Mouse (Mus musculus) lung, postnatal 0 days (tissue): ENCODE data around the gene Mrc2. TPM values are rescaled to one million over a fixed set of nuclear protein-coding genes. Genes with fewer than 3 reads are reported as not detected.

Source experiments
- ATAC-seq: fragments of 200-750 bp; cut with Nextera tagmentation; 2 replicates; pipeline ENCODE4 v1.8.0; 2017; ENCODE audit warnings: moderate library complexity
- DNase-seq: peaks from one replicate; pipeline ENCODE4 v3.0.0-alpha.2; 2016; ENCODE audit warnings: low spot score
- H3K27ac ChIP-seq: fragments of 300-500 bp; sonication (generic); 2 replicates; pipeline ENCODE4 v1.5.1; 2014; ENCODE audit warnings: antibody characterized with exemption, mild to moderate bottlenecking, low read length, mixed read lengths
- H3K27me3 ChIP-seq: fragments of 300-500 bp; sonication (generic); replicated peaks from 2 replicates; pipeline ENCODE4 v1.6.1; 2014; ENCODE audit warnings: low read length, mixed read lengths; ENCODE audit not compliant: insufficient read depth
- H3K36me3 ChIP-seq: fragments of 300-500 bp; sonication (generic); 2 replicates; pipeline ENCODE4 v1.6.1; 2014; ENCODE audit warnings: low read length, mixed read lengths; ENCODE audit not compliant: insufficient read depth
- H3K4me1 ChIP-seq: fragments of 300-500 bp; sonication (generic); 2 replicates; pipeline ENCODE4 v1.6.1; 2014; ENCODE audit warnings: antibody characterized with exemption, low read depth, low read length, mixed read lengths; ENCODE audit not compliant: insufficient read depth
- H3K4me2 ChIP-seq: fragments of 300-500 bp; sonication (generic); replicated peaks from 2 replicates; pipeline ENCODE4 v1.6.1; 2014; ENCODE audit warnings: low read depth, mild to moderate bottlenecking, low read length, moderate library complexity, mixed read lengths
- H3K4me3 ChIP-seq: fragments of 300-500 bp; sonication (generic); 2 replicates; pipeline ENCODE4 v1.5.1; 2014; ENCODE audit warnings: low read depth, low read length
- H3K9ac ChIP-seq: fragments of 300-500 bp; sonication (generic); replicated peaks from 2 replicates; pipeline ENCODE4 v1.6.1; 2014; ENCODE audit warnings: low read depth, mild to moderate bottlenecking
- H3K9me3 ChIP-seq: fragments of 300-500 bp; sonication (generic); 2 replicates; pipeline ENCODE4 v1.6.1; 2016; ENCODE audit warnings: low read length, mixed read lengths
- CTCF ChIP-seq: IDR thresholded peaks from 2 replicates; pipeline ENCODE4 v1.5.1; 2016; ENCODE audit warnings: antibody characterized with exemption, mild to moderate bottlenecking
- EP300 ChIP-seq: IDR thresholded peaks from 2 replicates; pipeline ENCODE4 v1.6.1; 2016; ENCODE audit warnings: antibody characterized with exemption, mild to moderate bottlenecking, control low read depth
- WGBS: fragments of 180-500 bp; shearing (Covaris S2); extraction: QIAGEN DNeasy Blood & Tissue Kit; methylation state at CpG from one replicate; pipeline ENCODE4 v1.1.7; 2014; 5-methylcytosine and 5-hydroxymethylcytosine counted together
- polyA plus RNA-seq: library from polyadenylated mRNA; unstranded; fragments of >200 nt; fragmentation: Nextera tagmentation; extraction: Ambion mirVana; gene quantifications from 2 replicates; pipeline ENCODE4 v1.2.1, GENCODE M21; 2015

Gene Mrc2
- polyA plus RNA-seq, 1 experiment from 2014 or later, result 20.0 TPM

- Histone ChIP-seq H3K27ac (no peak overlapping the region), H3K4me2 (no peak overlapping the region), H3K4me1 (no peaks in the 10 kb centered on the region), H3K4me3 (no peak overlapping the region), H3K27me3 (no peaks in the 10 kb centered on the region), H3K9ac (no peak overlapping the region), H3K36me3 (no peaks in the 10 kb centered on the region), H3K9me3 (no peaks in the 10 kb centered on the region)
- ATAC-seq (no peak), DNase-seq (no peak)
- TF ChIP-seq EP300 (no peak), CTCF (no peak)
- WGBS, result 66% methylated on average over 10 of the region's 10 CpGs
Measured at GRCm38 (mm10) chr11:105374526-105375175, 82.2 kb downstream of the Mrc2 start.

- no peak for TF ChIP-seq CTCF
- TF ChIP-seq EP300, result no peak
- 63% methylated on average over 1 of the region's 1 CpGs for WGBS
- Histone ChIP-seq H3K4me1 (no peaks in the 10 kb centered on the region), H3K4me3 (no peak overlapping the region), H3K4me2 (no peak overlapping the region), H3K27ac (no peak overlapping the region), H3K9ac (no peak overlapping the region), H3K9me3 (no peaks in the 10 kb centered on the region), H3K36me3 (no peaks in the 10 kb centered on the region), H3K27me3 (no peaks in the 10 kb centered on the region)
- ATAC-seq (peak; percentile 42), DNase-seq (no peak)
Measured at GRCm38 (mm10) chr11:105375821-105376235, 83.4 kb downstream of the Mrc2 start.

DNA sequence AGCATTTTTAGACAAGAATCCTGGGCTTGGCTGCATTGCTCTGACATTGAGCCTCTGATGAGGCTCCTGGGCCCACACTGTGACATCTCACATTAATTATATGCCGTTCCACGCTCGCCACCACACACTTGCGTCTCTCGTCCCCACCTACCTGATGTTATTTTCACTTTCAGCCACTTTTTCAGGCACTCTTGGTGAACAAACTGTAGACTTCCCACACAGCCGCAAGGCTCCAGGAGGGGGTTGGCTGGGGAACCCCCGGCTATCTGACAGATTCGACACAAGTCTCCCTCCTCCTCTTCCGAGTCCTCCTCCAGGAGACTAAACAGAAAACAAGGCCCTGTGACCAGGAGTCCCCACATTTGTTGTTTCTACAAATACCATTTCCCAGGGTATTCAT is 92.8 kb downstream of the Mrc2 start:
- H3K27me3 ChIP-seq, result no peaks in the 10 kb centered on the region
- no peak overlapping the region for H3K4me2 ChIP-seq
- no peak for ATAC-seq
- H3K36me3 ChIP-seq, result no peaks in the 10 kb centered on the region
- no peaks in the 10 kb centered on the region for H3K9me3 ChIP-seq
- H3K27ac ChIP-seq, result no peak overlapping the region
- WGBS, result 86% methylated on average over 9 of the region's 9 CpGs
- TF ChIP-seq CTCF, result no peak
- TF ChIP-seq EP300, result no peak
- no peak overlapping the region for H3K9ac ChIP-seq
- H3K4me3 ChIP-seq, result no peak overlapping the region
- no peaks in the 10 kb centered on the region for H3K4me1 ChIP-seq
- no peak for DNase-seq

GRCm38 (mm10) chr11:105388636-105389035 is 96.2 kb downstream of the Mrc2 start:
- WGBS, result 34% methylated on average over 2 of the region's 2 CpGs
- H3K9me3 ChIP-seq, result no peaks in the 10 kb centered on the region
- H3K4me3 ChIP-seq, result no peak overlapping the region
- no peaks in the 10 kb centered on the region for H3K27me3 ChIP-seq
- H3K4me1 ChIP-seq, result no peaks in the 10 kb centered on the region
- TF ChIP-seq EP300 (no peak), CTCF (no peak)
- H3K4me2 ChIP-seq, result no peak overlapping the region
- H3K9ac ChIP-seq, result no peak overlapping the region
- H3K27ac ChIP-seq, result no peak overlapping the region
- DNase-seq (peak; percentile 36), ATAC-seq (no peak)
- H3K36me3 ChIP-seq, result no peaks in the 10 kb centered on the region

- DNase-seq (no peak), ATAC-seq (no peak)
- Histone ChIP-seq H3K9me3 (no peaks in the 10 kb centered on the region), H3K4me2 (no peak overlapping the region), H3K4me3 (no peak overlapping the region), H3K4me1 (no peaks in the 10 kb centered on the region), H3K36me3 (no peaks in the 10 kb centered on the region), H3K27ac (no peak overlapping the region), H3K9ac (no peak overlapping the region), H3K27me3 (no peaks in the 10 kb centered on the region)
- WGBS, result 83% methylated on average over 7 of the region's 7 CpGs
- no peak for TF ChIP-seq EP300
- TF ChIP-seq CTCF, result no peak
Measured at GRCm38 (mm10) chr11:105390290-105390689, 97.8 kb downstream of the Mrc2 start.

Other genes with a start within 250 kb of the Mrc2 start
- gene Efcab3, start 229.1 kb upstream of the Mrc2 start, polyA plus RNA-seq, result not detected in 2 replicates
- 14.9 and 16.2 TPM in 2 replicates for gene Mettl2, start 166.2 kb upstream of the Mrc2 start, polyA plus RNA-seq
- gene Gm10842, start 145.8 kb upstream of the Mrc2 start, polyA plus RNA-seq, result not detected in 2 replicates
- gene Tlk2, start 113.8 kb upstream of the Mrc2 start, polyA plus RNA-seq, result 14.4 and 14.8 TPM in 2 replicates
- 0.24 and 0.27 TPM in 2 replicates for gene March10, start 164.1 kb downstream of the Mrc2 start, polyA plus RNA-seq